Mouse (Mus musculus): ENCODE measurements around the gene Creb1.

DNA sequence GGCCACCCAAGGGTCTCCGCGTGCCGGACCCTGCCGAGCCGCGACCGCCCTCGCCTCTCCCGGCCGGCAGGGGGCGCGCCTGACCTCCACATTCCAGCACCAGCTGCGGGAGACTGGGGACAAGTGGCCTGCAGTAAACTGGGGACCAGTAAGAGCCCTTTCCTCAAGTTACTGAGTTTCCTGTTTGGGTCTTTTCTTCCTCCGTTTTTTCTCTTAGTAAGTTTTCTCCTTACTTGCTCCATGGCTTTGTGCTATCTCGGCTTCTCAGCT is 85.2 kb downstream of the Creb1 start:
- TF ChIP-seq TAL1 (conservative IDR thresholded peaks at IDR 0.05; ENCODE audit: low read depth, low read length) (no peak), CTCF (IDR thresholded peaks at IDR 0.05; ENCODE audit: low read depth, low read length) (peak; percentile 85; the same call in 1 of the 2 replicates), GATA1 (IDR thresholded peaks at IDR 0.05; ENCODE audit: borderline replicate concordance, low read length) (no peak), POLR2AphosphoS5 (IDR thresholded peaks at IDR 0.05; ENCODE audit: insufficient replicate concordance, low read depth, low read length) (no peak), GATA2 (IDR thresholded peaks at IDR 0.05; ENCODE audit: borderline replicate concordance, low read depth, low read length) (no peak)
